Mouse (Mus musculus) adipocyte (in vitro differentiated cells): Measurements from ENCODE around the gene L1cam.

Experiments used
- DNase-seq: peaks from one replicate; pipeline ENCODE4 v3.0.0-alpha.2; 2016; ENCODE audit warnings: low spot score

L1cam gene

DNA sequence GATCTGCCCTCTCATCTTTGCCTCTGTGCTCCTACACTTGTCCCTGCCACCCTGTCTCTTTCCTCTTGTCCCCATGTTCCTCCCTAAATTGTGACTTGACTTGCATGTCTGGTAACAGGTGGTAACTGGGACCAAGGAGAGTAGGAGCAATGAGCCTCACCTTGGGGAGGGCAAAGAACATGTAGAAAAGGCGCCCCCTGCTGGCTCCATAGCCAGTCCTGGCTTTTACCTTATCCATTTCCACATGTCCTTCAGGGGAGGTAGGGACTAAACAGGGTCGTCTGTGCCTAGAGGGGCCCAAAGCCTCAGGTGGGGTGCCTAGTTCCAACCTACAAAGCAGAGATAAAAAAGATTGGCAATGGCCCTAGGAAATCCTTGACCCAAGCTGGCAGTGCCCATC, at the start of gene L1cam:
L1cam (minus strand) TSS at position 387 of the 400 bp plus-strand sequence.
- DNase-seq: peak; percentile 55

DNA sequence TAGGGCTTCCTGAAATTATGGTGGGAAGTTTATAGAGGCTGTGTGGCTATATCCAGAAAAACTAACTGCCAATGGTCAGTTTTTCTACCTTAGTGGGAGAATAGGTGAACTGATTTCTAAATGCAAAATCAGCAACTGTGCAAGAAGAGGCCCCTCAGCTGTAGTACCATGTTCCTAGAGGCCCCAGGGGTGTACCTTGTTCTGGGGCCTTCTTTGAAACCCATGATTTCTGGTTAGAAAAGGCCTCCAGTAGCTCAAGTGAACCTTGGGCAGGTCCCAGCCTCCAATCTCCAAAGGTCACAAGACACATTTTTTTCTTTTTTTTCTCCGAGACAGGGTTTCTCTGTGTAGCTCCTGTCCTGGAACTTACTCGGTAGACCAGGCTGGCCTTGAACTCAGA, 46.4 kb upstream of the L1cam start:
- DNase-seq: no peak

- no peak for DNase-seq
Measured at GRCm38 (mm10) chrX:73941860-73942259, 46.0 kb upstream of the L1cam start.

DNA sequence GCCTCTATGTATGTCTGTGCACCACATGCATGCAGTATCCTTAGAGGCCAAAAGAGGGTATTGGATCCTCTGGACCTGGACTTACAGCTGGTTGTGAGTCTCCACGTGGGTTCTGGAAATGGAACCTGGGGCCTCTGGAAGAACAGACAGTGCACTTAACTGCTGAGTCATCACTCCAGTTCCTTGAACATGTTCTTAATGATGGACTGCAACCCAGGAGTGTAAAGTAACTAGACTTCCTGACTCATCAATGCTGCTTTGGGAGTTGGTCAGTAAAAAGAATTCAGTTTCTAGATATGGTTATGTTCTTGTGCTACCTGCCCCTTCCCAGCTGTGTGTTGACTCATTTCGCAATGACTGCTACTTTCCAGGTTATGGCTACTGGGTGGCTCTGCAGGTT, 36.0 kb upstream of the L1cam start:
- no peak for DNase-seq

DNA sequence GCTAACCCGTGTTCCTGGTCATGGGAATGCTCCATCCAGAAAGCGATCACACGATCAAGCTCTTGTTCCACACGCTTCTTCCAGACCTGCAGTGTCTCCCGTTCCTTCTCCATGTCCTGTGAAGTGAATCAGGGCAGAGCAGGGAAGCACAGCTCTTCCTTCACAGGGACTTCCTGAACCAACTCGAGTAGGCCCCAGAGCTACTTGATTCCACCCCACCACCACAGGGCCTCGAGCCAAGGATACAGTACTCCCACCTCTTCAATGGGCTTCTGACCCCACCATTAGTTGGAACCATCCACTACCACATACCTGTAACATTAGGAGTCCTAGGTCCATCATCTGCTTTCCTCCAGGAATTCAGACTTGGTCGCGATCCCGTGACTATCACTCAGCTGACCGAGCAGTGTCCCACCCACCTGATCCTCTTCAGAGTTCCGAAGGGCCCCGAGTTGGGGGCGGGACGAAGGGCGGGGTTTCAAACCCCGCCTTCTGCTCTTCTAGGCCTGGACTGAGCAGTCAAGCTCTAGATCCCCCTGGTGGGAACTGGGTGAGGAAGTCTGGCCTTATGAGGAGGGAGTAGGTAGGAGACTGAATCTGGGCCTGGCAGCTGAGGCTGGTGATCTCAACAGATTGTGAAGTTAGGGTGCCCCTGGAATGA, 34.6 kb upstream of the L1cam start, which contains the start of gene Renbp:
Renbp (minus strand) TSS at position 449 of the 661 bp plus-strand sequence.
- peak; percentile 51 for DNase-seq

DNA sequence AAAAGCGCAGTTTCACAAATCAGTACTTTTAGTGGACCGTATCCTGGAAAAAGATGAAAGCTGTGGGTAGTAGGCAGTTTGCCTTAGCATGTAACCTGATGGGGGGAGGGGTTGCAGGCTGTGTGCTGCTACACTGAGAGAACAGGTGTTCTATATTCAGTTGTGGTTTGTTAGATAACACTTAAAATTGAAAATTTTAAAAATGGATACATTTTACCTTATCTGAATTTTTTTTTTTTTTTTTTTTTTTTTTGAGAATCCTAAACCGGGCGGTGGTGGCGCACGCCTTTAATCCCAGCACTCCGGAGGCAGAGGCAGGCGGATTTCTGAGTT, 26.6 kb upstream of the L1cam start:
- DNase-seq: no peak

DNA sequence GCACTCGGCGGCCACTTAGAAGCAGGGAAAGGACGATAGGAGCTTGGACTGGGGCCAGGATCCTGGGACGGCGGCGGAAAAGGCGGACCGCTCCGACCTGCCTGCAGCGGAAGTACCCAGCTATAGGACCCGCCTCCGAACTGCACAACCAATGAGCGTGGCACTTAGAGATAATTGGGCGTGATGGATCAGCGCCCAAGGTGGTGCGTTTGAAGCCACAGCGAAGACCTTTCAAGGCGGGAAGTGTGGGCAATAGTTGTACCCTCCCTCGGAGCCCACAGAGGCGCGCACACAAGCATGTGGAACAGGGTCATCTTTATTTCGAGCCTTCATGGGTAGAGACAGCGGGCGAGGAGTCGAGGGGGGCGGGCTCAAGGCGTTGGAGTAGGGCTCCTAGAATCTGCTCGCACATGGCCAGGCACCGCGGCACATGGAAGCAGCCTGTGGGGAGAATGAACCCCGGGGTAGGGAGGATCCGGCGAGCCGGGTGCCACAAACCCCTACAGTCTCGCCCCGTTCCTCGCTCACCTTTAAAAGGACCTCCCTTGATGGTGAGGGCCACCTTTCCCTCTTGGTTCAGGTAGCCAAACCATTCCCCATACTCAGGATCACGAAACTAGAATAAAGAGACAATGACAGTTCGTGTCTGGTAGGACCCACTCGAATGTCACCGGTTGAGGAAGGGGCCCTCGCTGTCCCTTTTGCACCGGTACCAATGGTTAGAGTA, 26.1 kb upstream of the L1cam start, which contains the start of the genes Arhgap4 and Naa10:
Arhgap4 (minus strand) TSS at position 48 of the 727 bp plus-strand sequence.
Naa10 (minus strand) TSS at position 122 of the 727 bp plus-strand sequence.
- peak; percentile 88 for DNase-seq

DNA sequence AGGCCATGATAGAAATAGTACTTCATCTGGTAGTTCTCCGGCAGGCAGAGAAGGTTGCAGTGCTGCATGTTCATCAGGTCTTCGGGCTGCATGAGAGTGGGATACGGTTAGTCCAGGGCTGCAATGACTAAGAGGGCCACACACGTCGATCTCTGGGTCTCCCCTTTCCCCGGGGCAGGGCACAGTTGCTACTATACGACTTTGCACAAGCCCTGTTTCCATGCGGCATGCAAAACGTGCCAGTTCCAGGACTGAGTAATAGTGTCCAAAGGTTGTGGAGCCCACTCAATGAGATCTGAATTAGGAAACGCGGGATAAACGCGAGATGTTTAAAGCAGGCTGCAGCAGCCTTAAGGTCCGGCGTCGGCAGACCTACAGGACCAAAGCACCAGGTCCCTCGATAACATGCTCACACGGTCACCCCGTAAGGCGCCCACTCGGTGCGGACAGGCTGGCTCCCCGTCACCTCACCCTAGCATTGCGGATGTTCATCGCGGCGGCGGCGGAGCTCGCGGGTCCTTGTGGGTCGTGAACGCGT, 25.4 kb upstream of the L1cam start:
- DNase-seq: peak; percentile 45

GRCm38 (mm10) chrX:73918631-73919030, 22.7 kb upstream of the L1cam start:
- DNase-seq: no peak

DNA sequence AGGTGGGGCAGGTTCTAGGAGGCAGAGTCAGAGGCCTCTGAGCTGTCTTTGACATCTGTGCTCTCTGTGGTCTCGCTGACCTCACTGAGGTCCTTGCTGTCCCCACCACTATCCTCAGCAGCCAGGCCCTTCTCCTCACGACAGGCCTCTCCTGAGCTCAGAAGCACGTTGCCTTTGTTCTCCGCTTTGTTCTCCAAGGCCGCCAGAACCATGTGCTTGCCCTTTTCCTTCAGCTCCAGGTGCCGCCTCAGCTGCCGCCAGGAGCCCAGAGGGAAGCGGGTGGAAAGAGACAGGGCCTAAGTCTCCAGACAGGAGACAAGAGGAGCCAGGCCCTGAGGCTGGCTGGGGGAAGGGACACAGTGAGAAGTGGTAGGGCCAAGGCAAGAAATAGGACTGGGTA, 21.0 kb upstream of the L1cam start:
- no peak for DNase-seq

DNA sequence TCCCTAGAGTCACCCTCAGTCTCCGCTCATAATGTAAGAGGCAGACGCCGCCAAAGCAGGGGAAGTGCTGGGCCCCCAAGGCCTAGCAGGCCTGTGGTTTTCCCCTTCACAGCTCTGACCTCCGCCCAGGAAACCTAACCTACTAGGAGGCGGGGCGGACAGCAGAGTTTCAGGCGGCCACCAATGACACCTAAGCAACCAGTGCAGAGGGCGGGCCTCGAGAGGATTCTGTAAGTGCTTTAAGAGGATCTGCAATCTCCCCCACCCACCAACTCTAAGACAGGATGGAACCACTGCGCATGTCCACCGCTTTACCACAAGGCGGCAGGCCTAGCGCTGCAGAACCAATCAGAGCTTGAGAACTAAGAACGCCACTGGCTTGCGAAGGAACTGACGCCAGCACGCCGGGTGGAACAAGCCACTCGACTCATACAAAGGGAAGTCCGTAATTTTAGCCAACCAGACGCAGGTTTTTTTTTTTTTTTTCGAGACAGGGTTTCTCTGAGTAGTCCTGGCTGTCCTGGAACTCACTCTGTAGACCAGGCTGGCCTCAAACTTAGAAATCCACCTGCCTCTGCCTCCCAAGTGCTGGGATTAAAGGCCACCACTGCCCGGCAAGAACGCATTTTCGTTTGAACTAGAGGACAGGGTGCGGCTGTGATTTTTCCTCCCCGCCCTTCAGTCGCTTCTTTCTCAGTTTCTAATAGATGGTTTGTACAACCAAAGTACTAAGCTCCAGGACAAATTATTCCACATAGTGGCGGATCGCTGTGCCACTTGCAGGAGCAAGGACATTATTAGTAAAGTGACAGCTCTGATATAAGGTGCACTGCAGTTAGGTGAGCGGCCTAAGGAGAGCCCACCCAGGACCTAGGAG, 19.2 kb upstream of the L1cam start:
- peak; percentile 98 for DNase-seq

DNA sequence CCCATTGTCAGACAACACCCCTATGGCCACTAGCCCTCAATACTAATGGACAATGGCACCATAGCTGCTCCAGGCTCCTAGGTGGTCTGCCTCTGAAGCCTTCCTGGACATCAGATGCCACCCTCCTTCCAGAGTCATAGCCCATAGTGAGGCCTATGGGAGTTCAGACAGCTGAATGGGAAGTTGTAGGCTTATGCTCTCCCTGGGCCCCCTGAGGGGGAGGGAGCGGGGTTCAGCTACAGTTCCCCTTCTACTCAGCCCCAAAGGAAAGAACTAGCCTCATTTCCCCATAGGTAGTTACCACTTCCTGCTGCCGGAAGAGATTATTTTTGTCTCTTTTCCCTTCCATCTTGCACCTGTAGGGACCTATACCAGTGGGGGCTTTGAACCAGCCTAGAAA, 15.7 kb upstream of the L1cam start:
- DNase-seq: no peak

DNA sequence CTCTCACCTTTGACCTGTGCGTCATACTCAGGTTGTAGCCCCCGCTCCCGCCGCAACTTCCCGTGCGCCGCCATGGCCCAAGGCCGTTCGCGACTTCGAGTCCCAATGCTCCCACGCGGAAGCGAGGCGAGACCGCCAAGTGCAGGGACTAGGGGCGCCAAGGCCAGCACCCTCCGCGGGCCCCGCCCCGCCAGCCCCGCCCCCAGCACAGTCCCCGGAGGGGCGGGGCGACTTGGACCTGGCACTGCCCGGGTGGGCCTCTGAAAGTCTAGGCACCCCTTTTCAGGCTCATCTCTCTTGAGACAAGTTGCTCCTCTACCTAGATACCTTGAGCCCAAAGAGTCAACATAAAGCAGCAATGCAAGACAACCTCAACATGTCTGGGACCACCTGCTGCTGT, 15.3 kb upstream of the L1cam start:
- DNase-seq: no peak

GRCm38 (mm10) chrX:73910451-73910850, 14.5 kb upstream of the L1cam start:
- no peak for DNase-seq

DNA sequence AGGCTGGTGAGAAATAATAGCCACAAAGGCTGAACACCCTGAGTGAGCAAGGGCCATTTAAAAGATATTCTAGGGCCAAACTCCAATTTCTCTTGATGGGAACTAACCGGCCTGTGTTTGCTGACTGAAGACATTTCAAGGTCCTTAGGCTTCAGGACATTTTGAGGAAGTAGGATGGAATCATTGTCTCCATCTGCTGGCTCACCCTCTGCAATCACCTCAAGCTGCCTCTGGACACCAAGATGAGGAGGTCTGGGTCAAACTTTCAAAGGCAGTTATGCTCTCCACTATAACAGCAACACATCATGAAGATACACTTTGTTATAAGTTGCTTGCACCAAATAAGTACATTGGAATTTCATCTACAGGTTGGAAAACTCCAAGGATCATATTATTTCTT, 14.1 kb upstream of the L1cam start:
- DNase-seq: no peak

GRCm38 (mm10) chrX:73897959-73898358, 2.1 kb upstream of the L1cam start:
- DNase-seq: no peak

GRCm38 (mm10) chrX:73892833-73893232, 3.1 kb downstream of the L1cam start:
- DNase-seq: no peak

GRCm38 (mm10) chrX:73891551-73892152, 4.3 kb downstream of the L1cam start, which contains the start of gene Avpr2:
TSS of gene Avpr2 (plus strand) at chrX:73892102.
- DNase-seq: no peak

GRCm38 (mm10) chrX:73881463-73881862, 14.4 kb downstream of the L1cam start:
- peak; percentile 7 for DNase-seq

DNA sequence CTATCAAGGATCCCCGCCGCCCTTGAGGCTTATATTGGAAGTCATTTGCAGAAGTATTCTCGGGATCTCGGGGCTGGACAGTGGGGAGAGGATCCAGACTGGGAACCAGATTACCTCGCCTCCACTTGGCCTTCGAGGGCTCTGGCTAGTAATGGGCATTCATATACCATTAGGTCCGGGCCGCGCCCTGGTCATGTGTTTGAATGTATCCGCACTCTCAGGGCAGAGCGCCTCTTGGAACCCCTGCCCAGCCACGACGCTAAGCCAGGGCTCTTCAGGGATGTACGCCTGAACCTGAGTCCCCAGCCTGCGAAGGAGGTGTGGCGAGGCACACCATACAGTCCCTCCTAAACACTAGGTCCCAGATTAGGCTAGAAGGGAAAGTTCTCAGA, 14.9 kb downstream of the L1cam start:
- DNase-seq: no peak

DNA sequence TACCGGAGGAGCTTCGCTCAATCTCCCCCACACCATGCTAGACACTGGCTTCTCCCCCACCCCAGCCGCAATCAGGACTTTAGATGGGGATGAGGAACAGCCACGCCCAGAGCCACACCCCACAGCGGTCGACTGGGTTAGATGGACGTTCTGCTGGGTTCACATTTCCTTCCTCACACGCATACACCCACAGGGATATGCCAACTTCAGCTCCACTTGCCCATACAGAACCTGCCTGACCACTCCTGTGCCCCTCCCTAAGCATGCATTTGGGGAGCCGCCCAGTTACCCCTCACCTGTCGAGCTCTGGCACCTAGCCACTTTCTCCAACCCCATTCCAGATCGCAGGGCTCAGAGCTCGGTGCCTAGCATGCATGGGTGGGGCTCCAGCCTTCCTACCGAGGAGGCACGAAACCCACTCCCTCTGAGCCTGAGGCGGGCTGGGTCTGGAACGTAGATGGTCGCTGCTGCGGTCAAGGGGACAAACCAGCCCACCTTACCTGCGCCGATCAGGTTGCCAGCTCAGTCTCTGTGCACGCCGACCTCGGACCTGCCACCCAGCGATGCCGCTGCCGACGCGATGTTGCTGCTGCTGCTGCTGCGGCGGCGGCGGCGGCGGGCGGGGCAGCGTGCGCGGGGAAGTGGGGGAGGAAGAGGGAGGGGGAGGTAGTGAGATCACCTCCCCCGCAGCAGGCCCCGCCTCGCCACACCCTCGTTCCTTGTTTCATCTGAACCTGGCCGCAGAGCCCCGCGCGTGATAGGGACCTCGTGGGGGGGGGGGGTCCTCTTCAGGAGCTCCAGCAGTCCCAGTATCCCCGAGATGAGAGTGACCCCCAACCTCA, 15.5 kb downstream of the L1cam start:
- no peak for DNase-seq
